Mouse (Mus musculus): ENCODE measurements around the gene Aqp7.

DNA sequence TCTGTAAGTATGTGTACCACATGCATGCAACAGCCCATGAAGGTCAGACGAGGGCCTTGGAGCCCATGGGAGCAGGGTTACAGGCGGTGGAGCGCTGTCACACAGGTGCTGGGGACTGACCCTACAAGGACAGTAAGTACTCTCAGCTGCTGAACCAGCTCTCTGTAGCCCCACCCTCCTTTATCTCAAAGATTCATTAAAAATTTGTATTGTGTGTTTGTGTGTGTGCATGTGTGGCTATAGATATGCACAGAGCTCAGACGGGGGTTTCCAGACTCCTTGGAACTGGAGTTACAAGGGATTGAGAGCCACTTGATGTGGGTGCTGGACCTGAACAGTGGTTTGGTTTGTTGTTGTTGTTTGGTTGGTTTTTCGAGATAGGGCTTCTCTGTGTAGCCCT, 33.8 kb upstream of the Aqp7 start:
- TF ChIP-seq GATA1 (IDR thresholded peaks at IDR 0.05; ENCODE audit: borderline replicate concordance, low read length) = no peak
- TF ChIP-seq FLI1 (IDR thresholded peaks at IDR 0.05; ENCODE audit: low read length) = no peak
